Mouse (Mus musculus) c-Kit-positive CD71-positive TER-119-positive erythroid progenitor cells, embryonic 14.5 days (primary cell): ENCODE measurements at regions not wholly inside any gene's neighbourhood (a gene's known extent, or its start where the extent isn't known, plus 50 kb on each side); places are given as distances from the start of the nearest gene placed in this dataset.

Experiments
- DNase-seq: peaks from one replicate; pipeline ENCODE4 v3.0.0-alpha.2; 2013; ENCODE audit warnings: low spot score

GRCm38 (mm10) chr16:39284484-39284883 lies 392.0 kb downstream of the Igsf11 start:
- no peak for DNase-seq

- DNase-seq: no peak
Measured at GRCm38 (mm10) chr16:39285028-39285744, 392.7 kb downstream of the Igsf11 start.

GRCm38 (mm10) chr16:39286797-39287565 lies 394.5 kb downstream of the Igsf11 start:
- DNase-seq: no peak

GRCm38 (mm10) chr16:39298856-39299255 lies 406.4 kb downstream of the Igsf11 start:
- no peak for DNase-seq

- DNase-seq: no peak
Measured at GRCm38 (mm10) chr16:39302902-39303361, 410.5 kb downstream of the Igsf11 start.

- no peak for DNase-seq
Measured at GRCm38 (mm10) chr16:39303371-39303770, 410.9 kb downstream of the Igsf11 start.

- DNase-seq: no peak
Measured at GRCm38 (mm10) chr16:39307951-39308350, 415.5 kb downstream of the Igsf11 start.

- no peak for DNase-seq
Measured at GRCm38 (mm10) chr16:39316752-39317594, 424.5 kb downstream of the Igsf11 start.

GRCm38 (mm10) chr16:39325627-39326026 lies 433.2 kb downstream of the Igsf11 start:
- DNase-seq: no peak

GRCm38 (mm10) chr16:39363657-39364056 lies 471.2 kb downstream of the Igsf11 start:
- no peak for DNase-seq

- DNase-seq: no peak
Measured at GRCm38 (mm10) chr16:39368276-39368675, 475.8 kb downstream of the Igsf11 start.

- no peak for DNase-seq
Measured at GRCm38 (mm10) chr16:39374616-39375015, 482.1 kb downstream of the Igsf11 start.

GRCm38 (mm10) chr16:39379959-39380358 lies 487.5 kb downstream of the Igsf11 start:
- DNase-seq: no peak

- DNase-seq: no peak
Measured at GRCm38 (mm10) chr16:39389943-39390342, 497.5 kb downstream of the Igsf11 start.

GRCm38 (mm10) chr16:39390626-39391025 lies 498.2 kb downstream of the Igsf11 start:
- no peak for DNase-seq

GRCm38 (mm10) chr16:39402101-39402749 lies 509.8 kb downstream of the Igsf11 start:
- DNase-seq: no peak

- no peak for DNase-seq
Measured at GRCm38 (mm10) chr16:39431581-39431980, 539.1 kb downstream of the Igsf11 start.

- DNase-seq: no peak
Measured at GRCm38 (mm10) chr16:39445740-39446139, 538.4 kb upstream of the Lsamp start.

GRCm38 (mm10) chr16:39453400-39454138 lies 530.6 kb upstream of the Lsamp start:
- no peak for DNase-seq
